In the genomic region with DNA sequence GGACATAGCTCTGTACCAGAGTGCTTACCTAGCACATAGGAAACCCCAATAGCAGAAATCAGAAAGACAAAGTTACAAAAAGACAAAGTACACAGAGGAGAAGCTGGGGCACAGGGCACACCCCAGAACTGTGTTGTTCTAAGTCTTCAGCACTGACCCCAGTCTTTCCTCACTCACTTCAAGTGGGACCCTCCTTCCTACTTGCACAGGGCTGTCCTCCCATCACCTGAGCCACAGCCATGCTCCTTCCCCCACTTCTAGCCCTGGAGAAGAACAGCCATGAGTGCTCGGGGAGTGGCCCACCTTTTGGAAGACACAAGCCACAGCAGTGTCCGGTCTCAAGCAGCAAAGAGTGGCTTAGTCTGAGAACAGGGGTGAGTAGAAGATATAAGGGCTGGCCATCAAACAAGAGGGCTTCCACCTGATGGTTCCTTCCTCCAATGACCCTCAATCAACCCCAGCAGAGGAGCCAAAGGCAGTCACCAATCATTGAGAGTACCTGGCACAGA, we compare ENCODE assay signal across 8 mouse cellular contexts. TPM values are rescaled to one million over a fixed set of nuclear protein-coding genes. Genes with fewer than 3 reads are reported as not detected.
A peak's percentile ranks its signal among the peaks of the same experiment; 100 is the strongest.
DNase-seq lines count a peak whose midpoint lies in the region; ATAC-seq and TF ChIP-seq lines count a peak whose summit lies in the region.

TSS of gene Dnmt1 (minus strand) at position 459 of the 509 bp plus-strand sequence.

- H3K4me2 ChIP-seq in hindbrain, embryonic 12.5 days (replicated peaks): no peak within 1 kb of the TSS
- no peak within 1 kb of the TSS for H3K4me2 ChIP-seq in liver, embryonic 14.5 days (ENCODE audit: low read depth)

- TF ChIP-seq EP300 in liver, embryonic 14.5 days (IDR thresholded peaks at IDR 0.05; ENCODE audit: low read depth): no peak

- no peak within 1 kb of the TSS for H3K27ac ChIP-seq in hindbrain, embryonic 12.5 days
- no peak within 1 kb of the TSS for H3K27ac ChIP-seq in liver, embryonic 14.5 days

- no peak for DNase-seq in urinary bladder, adult 2 months (ENCODE audit: low spot score)
- no peak for DNase-seq in urinary bladder, postnatal 36 days (ENCODE audit: low spot score in 2 of 2)
- no peak for DNase-seq in liver, embryonic 14.5 days (ENCODE audit: low read depth in 3 of 3, low spot score in 3 of 3)
- no peak for DNase-seq in right cerebral cortex, postnatal 4 days
- DNase-seq in right cerebral cortex, postnatal 36 days (ENCODE audit: low spot score in 2 of 2): no peak
- no peak for DNase-seq in cerebellum, adult 11 months

- no peak for TF ChIP-seq CTCF in liver, embryonic 14.5 days (IDR thresholded peaks at IDR 0.05; ENCODE audit: low read depth)

- H3K4me1 ChIP-seq in hindbrain, embryonic 12.5 days: no peaks in the 10 kb centered on the region
- no peaks in the 10 kb centered on the region for H3K4me1 ChIP-seq in liver, embryonic 14.5 days (replicated peaks; ENCODE audit: control insufficient read depth in 2 of 2, insufficient read depth in 2 of 2, low read length in 1 of 2)

- 93% methylated on average over 2 of the region's 2 CpGs for WGBS in hindbrain, embryonic 12.5 days
- WGBS in liver, embryonic 14.5 days (ENCODE audit: insufficient replicate concordance): 65% methylated on average over 2 of the region's 2 CpGs

- H3K36me3 ChIP-seq in hindbrain, embryonic 12.5 days: no peaks in the 10 kb centered on the region
- no peaks in the 10 kb centered on the region for H3K36me3 ChIP-seq in liver, embryonic 14.5 days (replicated peaks; ENCODE audit: control insufficient read depth, insufficient read depth, low read depth)

- H3K4me3 ChIP-seq in hindbrain, embryonic 12.5 days: no peak within 1 kb of the TSS
- no peak within 1 kb of the TSS for H3K4me3 ChIP-seq in liver, embryonic 14.5 days (ENCODE audit: insufficient read depth in 1 of 2, low read depth in 2 of 2, low read length in 2 of 2)

- 0 out of 2 replicates have a peak, but pooled peaks have one; percentile 33 for ATAC-seq in erythroid progenitor cell, adult 5-6 weeks (replicated peaks; ENCODE audit: low FRiP score, poor library complexity, severe bottlenecking)
- no peak for ATAC-seq in hindbrain, embryonic 12.5 days (ENCODE audit: low FRiP score)
- ATAC-seq in liver, embryonic 14.5 days (ENCODE audit: insufficient read depth): no peak

- H3K27me3 ChIP-seq in hindbrain, embryonic 12.5 days: no peaks in the 10 kb centered on the region
- no peaks in the 10 kb centered on the region for H3K27me3 ChIP-seq in liver, embryonic 14.5 days (ENCODE audit: control insufficient read depth, insufficient read depth, low read length)

- no peaks in the 10 kb centered on the region for H3K9me3 ChIP-seq in hindbrain, embryonic 12.5 days (replicated peaks)
- no peaks in the 10 kb centered on the region for H3K9me3 ChIP-seq in liver, embryonic 14.5 days (ENCODE audit: control insufficient read depth, low read length)

- no peak within 1 kb of the TSS for H3K9ac ChIP-seq in hindbrain, embryonic 12.5 days
- no peak within 1 kb of the TSS for H3K9ac ChIP-seq in liver, embryonic 14.5 days (replicated peaks)

RNA-seq across cellular contexts. Expression of gene Dnmt1, which starts in this region (rescaled TPM):
- 19.1 and 19.7 TPM in 2 replicates for polyA plus RNA-seq in urinary bladder, adult 2 months (2012; rRNA removed)
- total RNA-seq in erythroid progenitor cell, adult 5-6 weeks (2015; ENCODE audit: low replicate concordance): 122 and 135 TPM in 2 replicates
- 217 and 249 TPM in 2 replicates for total RNA-seq in erythroid progenitor cell, adult 5-6 weeks (2017; ENCODE audit: low replicate concordance)
- 95.2 and 102 TPM in 2 replicates for polyA plus RNA-seq in hindbrain, embryonic 12.5 days (2016; fragmentation: Nextera tagmentation; extraction: Ambion mirVana)
- 47.6 and 55.9 TPM in 2 replicates for polyA plus RNA-seq in liver, embryonic 14.5 days (2012; rRNA removed)
- polyA plus RNA-seq in liver, embryonic 14.5 days (2014; fragmentation: Nextera tagmentation; extraction: Ambion mirVana): 43.1 and 48.6 TPM in 2 replicates
